Mouse (Mus musculus): ENCODE data around the gene Cpne9. TPM values are rescaled to one million over a fixed set of nuclear protein-coding genes. Genes with fewer than 3 reads are reported as not detected.
"Not testable (repeated sequence)": the region's sequence is repeated elsewhere in the genome, so short reads cannot be mapped to it uniquely, and the experiment has no call there.

Cpne9 gene
- total RNA-seq, 2 experiments from 2014 or later: not detected

DNA sequence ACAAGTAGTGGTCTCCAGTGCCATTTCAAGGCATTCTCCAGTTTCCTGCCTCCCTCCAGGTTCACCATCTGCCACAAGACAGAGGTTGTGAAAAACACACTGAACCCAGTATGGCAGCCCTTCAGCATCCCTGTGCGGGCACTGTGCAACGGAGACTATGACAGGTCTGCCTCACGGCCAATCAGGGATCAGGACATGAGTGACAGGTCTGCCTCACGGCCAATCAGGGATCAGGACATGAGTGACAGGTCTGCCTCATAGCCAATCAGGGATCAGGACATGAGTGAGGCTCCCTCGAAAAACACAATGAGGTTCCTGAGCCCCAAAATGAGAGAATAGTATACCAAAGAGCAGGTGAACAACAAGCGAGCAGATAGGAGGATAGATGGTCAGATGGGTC lies 8.2 kb downstream of the Cpne9 start:
- DNase-seq: no peak

DNA sequence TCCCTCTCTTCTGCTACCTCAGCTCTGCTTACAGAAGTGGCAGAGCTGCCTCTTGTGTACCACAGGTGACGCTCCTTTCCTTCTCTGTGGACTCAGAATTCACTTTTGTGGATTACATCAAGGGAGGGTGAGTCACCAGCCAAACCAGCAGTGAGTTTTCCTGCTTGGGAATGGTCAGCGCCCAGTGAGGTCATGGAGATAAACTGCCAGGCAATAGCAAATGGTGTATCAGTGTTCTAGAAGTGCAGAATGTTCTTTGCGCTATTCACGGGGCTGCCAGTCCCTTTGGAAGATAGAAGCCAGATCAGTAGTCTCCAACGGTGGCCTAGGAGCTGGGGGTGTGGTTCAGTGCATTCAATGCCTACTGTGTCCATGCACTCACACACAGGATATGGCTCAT lies 10.8 kb downstream of the Cpne9 start:
- DNase-seq: no peak

DNA sequence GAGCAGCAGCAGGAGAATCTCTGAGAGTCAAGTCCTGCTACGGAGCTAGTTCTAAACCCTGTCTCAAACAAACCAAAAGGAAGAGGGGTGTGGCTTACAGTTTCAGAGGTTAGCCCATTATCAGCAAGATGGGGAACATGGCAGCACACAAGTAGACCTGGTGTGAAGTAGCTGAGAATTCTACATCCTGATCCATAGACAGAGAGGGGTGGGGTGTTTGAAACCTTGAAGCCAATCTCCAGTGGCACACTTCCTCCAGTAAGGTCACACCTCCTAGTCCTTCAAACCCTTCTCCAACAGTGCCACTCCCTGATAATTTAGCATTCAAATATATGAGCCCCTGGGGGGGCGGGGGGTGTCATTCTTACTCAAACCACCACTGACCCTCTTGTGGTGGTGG lies 13.9 kb downstream of the Cpne9 start:
- no peak for DNase-seq

DNA sequence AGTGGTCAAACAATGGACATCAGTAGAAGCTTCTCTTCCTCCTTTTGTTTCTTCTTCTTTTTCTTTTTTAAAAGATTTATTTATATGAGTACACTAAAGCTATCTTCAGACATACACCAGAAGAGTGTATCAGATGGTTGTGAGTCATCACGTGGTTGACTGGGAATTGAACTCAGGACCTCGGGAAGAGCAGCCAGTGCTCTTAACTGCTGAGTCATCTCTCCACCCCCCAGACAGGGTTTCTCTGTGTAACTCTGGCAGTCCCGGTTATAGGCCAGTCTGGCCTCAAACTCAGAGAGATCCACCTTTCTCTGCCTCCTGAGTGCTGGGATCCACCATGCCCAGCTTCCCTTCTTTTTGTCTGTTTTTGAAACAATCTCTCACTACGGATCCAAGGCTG lies 14.5 kb downstream of the Cpne9 start:
- no peak for DNase-seq

DNA sequence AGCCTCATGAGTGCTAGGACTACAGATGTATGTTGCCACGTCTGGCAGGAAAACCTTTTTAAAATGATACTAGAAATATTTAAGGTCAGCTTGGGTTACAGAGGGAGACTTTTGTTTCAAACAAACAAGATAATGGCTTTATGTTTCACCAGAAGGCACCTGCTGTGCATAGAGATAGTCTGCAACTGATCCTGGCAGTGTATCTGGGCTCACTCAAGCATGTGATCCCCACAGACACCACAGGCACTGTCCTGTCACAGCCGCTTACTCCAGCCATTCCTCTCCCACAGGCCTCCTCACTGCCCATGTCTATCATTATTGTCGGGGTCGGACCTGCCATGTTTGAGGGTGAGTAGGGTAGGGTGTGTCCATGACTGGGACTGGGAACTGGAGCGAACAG lies 19.2 kb downstream of the Cpne9 start:
- no peak for DNase-seq

DNA sequence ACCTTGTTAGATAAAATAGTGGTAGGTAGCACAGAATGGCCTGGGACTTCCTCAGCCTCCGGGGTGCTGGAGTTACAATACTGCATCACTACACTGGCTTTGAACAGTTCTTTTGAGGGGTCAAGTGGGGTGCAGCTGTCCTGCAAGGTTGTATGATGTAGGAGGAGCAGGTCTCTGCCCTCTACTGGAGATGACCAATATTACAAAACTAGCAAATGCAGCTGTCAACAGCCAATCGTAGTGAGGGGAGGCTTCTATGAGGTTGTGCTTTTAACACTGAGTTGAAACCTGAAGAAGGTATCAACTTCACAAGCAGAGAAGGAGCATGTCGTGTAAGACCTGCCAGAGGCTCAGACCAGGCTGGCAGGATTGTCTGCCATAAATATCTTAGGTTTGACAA lies 20.2 kb downstream of the Cpne9 start:
- no peak for DNase-seq

DNA sequence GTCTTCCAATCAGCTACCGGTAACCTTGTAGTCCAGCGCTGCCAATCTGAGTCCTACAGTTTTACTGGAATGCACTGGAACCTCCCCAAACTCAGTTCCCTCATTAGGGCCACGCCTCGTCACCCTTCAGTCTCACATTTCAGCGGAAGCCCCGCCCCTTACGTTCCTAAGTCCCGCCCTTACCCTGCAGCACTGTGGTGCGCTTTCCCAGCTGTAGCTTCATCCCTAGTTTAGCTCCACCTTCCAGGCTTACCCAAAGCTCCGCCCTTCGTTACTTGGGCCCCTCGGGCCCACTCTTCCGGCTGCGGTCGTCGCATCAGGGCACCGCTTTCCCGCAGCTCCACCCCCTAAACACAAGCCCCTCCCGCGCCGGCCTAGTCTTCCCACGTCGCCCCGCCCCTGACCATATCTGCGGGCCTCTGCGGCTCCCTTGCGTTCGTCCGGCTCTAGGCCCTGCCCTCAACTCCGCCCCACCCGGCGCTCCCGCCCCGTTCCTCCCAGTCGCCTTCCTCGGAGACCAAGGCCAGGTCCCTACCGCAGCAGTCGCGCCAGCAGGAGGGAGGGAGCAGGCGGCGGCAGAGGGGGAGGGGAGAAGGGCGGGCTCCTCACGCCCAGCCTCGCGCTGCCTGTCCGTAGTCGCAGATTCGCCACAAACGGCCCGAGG lies 24.3 kb downstream of the Cpne9 start:
- peak; percentile 100 for DNase-seq

DNA sequence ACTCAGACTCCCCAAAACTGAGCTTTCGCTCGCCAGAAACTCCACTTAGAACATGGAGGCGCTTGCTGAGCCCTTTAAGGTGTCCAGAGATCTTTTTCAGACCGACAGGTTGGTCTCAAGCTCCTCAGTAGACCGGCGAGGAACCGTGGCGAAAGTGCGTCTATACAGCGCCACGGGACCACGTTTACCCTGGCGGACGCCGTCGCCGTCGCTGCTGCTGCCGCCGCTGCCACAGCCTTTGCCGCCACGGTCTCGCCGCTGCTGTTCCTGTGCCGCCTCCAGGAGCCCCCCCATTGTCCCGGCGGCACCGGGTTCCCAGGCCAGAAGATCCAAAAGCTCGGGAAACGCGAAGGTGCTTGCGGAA lies 24.9 kb downstream of the Cpne9 start, which contains the start of gene Brpf1:
TSS of gene Brpf1 (plus strand) at position 152 of the 364 bp plus-strand sequence.
- DNase-seq: no peak

DNA sequence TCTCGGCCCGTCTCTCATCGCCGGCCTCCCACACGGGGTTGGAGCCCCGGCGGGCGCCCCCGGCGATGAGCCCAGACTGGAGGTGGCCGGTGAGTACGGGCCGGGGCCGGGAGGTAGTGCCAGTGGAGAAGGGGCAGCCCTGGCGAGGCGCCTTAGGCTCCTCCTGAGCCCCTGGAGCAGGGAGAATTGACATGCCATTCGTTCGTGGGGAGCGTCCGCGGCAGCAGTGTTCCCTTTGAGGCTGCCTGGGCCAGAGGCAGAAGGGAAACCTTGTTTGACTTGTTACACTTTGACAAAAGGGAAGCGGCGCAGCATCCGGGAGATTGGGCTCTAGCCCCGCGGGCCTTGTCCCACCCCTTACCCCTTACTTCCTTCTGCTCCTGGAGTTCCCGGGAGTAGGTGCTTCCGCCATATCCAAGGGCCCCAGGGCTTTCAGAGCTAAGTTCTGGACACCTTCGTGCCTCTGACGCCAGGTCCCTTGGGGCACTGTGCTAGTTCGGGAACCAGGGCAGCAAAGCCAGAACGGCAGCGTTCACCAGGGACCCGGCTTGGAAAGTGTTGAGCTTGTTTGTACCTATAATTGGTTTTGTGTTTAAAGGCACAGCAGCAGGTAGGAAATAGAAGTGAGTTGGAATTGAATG lies 25.5 kb downstream of the Cpne9 start:
- peak; percentile 57 for DNase-seq

DNA sequence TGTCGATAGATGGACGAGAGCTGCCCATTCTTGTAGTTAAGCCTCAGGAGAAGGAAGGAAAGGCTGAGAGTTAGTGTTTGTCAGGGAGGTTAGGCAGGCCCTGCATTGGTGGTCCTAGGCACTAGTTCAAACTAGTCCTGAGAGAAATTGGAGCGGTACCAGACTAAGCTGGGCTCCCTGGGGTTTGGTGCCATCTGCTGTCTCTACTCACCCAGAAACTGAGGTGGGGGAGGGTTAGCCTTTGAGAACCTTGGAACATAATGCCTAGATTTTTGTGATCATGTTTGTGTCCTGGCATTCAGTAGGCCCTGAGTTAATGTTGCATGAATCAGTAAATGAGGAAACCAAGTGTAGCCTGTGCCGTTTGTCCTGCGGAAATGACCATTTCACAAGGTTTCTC lies 26.0 kb downstream of the Cpne9 start:
- peak; percentile 43 for DNase-seq

DNA sequence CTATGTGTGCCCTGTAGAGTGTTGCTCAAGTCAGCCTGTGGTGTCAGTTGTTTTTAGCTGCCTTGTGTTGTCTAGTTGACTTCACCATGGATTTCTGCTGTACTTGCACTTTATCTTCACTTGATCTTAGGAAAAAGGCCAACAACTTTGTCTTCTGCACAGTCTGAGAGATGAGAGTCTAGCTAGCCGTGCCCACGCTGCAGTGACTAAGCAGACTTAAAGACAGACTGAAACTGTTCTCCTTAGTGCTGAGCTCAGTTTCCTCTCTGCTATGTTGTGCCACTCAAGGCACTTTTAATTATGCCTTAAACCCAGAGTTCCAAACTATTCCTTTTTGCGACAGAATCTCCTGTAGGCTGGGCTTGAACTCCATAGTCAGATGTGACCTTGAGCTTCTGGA lies 33.9 kb downstream of the Cpne9 start:
- DNase-seq: no peak

DNA sequence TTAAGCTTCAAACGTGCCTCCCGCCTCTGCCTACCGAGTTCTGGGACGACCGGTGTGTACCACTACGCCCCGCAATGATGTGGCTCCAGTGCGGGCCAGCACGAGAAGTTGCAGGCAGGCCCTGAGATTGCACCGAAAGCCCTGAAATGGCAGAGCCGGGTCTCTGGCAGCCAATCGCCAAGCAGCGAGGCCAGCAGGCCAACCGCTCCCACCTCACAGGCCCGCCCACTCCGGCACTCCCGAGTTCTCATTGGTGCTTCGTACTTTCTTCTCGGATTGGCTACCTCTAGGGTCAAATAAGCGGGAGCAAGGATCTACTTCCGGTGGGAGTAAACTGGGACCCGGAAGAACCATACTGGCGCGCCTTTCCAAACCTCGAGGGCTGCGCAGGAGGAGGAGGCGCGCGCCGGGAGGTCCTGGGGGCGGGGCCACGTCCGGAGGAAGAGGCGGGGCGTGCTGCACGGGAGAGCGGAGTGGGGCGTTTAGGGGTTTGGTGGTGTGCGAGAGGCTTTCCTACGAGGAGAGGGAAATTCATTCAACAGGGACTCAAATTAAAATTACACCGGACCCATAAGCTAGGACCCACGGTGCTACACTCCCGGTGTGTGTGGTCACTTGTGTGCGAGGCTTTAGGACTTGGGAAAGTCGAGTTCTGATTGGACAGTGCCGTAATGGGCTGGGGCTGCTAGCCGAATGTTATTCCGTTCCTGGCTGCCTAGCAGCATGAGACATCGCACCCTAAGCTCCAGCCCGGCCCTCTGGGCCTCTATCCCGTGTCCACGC lies 44.6 kb downstream of the Cpne9 start, which contains the start of gene Ogg1:
TSS of gene Ogg1 (plus strand) at position 440 of the 783 bp plus-strand sequence.
- peak; percentile 97 for DNase-seq

DNA sequence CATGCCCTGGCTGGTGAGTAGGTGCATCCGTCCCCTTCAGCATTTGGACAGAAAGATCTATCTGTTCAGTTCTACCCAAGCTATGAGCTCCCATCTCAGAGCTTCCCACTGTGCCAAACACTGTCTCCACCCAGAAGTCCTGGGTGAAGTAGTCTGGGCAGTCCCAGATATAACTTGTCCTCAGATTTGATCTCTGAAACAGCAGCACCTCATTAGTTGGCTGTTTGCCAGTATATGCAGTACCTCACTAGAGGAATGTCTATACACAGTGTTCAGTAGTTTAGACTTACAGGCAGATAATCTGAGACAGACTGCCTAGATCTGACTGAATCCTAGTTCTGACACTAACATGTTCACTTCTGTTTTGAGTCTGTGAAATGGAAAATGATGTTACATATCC lies 47.3 kb downstream of the Cpne9 start:
- DNase-seq: no peak

DNA sequence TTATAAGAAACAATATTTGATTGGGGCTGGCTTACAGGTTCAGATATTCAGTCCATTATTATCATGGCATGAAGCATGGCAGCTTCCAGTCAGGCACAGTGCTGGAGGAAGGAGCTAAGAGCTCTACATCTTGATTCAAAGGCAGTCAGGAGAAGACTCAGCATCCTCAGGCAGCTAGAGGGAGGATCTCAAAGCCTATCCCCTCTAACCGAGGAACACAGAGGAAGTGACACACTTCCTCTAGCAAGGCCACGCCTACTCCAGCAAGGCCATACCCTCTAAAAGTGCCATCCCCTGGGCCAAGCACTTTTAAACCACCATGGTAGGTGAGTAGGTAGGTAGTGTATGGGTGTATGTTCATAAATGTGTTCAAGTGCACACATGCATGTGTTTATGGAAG lies 48.4 kb downstream of the Cpne9 start:
- no peak for DNase-seq

DNA sequence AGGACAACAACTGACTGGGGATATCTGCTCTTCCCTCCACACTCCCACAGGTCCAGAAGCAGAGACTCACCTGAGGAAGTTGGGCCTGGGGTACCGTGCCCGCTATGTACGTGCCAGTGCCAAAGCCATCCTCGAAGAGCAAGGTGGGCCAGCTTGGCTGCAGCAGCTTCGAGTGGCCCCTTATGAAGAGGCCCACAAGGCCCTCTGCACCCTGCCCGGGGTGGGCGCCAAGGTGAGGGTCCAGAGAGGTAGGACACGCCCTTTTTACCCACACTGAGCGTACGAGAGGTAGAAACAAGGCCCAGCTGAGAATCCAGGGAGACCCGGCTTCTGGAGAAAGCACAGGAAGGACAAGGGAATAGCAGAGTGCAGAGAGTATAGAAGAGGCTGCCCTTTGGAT lies 49.6 kb downstream of the Cpne9 start:
- no peak for DNase-seq

DNA sequence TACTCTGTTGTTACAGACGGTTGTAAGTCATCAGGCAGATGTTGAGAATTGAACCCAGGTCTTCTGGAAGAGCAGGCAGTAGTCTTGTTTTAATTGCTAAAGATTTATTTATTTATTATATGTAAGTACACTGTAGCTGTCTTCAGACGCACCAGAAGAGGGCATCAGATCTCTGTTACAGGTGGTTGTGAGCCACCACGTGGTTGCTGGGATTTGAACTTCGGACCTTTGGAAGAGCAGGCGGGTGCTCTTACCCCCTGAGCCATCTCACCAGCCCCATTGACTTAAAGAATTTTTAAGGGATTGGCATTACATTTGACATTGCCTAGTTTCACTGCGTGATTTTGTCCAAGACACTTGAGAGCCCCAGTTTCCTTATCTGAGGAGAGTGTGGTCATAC lies 50.6 kb downstream of the Cpne9 start:
- not testable (repeated sequence) for DNase-seq

DNA sequence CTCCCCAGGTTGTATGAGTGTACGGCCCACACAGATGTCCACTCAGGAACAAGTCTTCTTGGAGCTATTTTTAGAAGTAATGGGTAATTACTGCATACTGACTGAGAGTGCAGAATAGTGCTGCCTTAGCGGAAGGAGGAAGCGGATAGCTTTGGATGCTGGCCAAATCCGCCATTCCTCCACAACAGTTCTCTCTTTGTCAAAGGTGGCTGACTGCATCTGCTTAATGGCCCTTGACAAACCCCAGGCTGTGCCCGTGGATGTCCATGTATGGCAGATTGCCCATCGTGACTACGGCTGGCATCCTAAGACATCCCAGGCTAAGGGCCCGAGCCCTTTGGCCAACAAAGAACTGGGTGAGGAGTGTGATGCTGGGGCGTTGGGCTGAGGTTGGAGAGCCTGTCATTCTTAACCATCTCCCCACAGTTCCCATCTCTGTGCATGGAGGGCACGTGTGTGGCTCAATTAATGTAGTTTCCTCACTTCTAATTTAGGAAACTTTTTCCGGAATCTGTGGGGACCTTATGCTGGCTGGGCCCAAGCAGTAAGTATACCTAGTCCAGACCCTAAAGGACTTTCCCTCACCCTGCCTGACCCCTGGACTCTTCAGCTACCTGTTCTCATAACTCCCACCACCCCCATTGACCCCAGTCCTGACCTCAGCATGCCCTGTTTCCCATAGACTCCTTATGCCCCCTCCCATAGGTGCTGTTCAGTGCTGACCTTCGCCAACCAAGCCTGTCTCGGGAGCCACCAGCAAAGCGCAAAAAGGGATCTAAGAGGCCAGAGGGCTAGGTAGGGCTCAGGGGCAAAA lies 51.2 kb downstream of the Cpne9 start:
- peak; percentile 74 for DNase-seq

DNA sequence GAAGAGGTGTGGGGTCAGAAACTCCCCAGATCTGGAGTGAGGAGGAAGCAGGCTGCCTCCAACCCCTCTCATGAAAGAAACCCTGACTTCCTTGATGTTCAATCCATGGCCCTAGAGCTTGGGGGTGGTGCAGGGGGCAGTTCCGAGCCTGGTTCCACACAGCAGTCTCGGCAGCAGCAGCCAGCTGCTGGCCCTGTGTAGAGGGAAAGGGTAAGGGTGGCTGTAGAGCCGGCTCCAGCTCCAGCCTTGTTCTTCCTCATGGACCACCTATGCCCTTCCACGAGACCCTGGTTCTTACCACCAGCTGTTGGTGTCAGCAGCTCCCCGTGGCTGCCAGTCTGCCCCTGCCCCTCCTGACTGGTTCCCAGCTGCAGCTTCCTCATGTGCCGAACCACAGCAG lies 52.1 kb downstream of the Cpne9 start:
- no peak for DNase-seq

DNA sequence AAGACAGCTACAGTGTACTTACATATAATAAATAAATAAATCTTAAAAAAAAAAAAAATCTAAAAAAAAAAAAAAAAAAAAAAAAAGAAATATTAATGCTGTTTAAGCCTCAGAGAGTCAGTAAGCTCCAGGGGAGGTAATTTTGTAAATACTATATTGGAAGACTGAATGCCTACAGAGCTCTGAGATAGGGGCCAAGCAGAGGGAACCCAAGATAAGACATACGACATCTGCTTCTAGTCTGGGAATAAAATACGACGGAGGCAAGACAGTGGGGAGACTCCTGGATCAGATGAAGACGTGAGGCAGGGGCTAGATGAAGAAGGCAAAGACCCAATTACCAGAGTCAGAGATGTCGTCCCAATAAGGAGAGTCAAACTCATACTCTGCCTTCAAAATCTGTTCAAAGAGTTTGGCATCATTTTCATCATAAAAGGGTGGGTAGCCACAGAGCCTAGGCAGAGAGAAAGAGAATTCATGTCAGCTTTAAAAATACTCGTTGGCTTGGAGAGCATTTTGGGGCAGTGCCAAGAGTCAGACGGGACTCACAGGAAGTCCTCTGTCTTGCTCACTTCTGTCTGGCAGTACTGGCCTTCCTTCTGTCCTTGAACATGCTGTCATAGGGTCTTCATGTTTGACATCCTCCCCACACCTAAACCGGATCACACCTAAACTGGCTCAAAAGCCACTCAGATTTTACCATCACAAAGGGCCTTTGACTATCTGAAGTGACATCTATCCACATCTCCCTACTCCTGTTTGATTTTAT lies 54.9 kb downstream of the Cpne9 start:
- DNase-seq: peak; percentile 61

DNA sequence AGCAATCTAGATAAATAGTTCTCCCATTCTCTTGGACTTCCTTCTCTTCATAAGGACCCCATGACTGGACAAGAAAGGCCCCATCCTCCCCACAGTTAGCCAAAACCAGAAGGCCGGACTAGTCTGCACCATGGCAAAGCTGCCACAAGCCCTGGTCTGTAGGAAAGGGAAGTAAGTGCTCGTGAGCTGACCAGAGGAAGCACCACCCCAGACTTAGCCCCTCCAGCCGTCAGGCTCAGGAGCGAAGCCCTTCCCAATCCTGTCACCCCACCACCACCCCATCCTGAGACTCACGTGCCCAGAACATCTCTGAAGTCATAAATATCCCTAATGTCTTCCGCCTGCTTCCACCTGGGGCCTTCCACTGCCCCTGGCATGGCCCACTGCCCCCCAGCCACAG lies 59.5 kb downstream of the Cpne9 start:
- DNase-seq: no peak

DNA sequence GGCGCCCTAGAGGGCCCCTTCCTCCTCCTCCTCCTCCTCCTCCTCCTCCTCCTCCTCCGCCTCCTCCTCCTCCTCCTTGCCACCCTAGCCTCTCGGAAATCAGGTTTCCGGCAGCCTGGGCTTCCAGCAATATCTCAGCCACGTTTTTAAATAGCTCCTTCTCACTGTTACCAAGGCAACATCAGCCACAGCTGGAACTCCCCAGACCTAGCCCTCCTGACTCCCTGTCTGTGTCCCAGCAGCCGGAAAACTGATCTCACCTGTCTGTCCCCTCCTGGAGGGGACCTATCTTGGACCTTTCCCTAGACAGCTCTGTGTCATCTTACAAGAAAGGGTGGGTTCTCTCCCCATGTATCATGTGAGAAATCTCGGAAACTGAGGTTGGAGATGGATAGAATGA lies 60.2 kb downstream of the Cpne9 start:
- no peak for DNase-seq
